Mouse (Mus musculus): ENCODE measurements around the gene Slc4a8. TPM values are rescaled to one million over a fixed set of nuclear protein-coding genes. Genes with fewer than 3 reads are reported as not detected.
"Not testable (repeated sequence)": the region's sequence is repeated elsewhere in the genome, so short reads cannot be mapped to it uniquely, and the experiment has no call there.

Gene Slc4a8
- polyA plus RNA-seq, 1 experiment from 2014 or later, result 8.7 TPM

DNA sequence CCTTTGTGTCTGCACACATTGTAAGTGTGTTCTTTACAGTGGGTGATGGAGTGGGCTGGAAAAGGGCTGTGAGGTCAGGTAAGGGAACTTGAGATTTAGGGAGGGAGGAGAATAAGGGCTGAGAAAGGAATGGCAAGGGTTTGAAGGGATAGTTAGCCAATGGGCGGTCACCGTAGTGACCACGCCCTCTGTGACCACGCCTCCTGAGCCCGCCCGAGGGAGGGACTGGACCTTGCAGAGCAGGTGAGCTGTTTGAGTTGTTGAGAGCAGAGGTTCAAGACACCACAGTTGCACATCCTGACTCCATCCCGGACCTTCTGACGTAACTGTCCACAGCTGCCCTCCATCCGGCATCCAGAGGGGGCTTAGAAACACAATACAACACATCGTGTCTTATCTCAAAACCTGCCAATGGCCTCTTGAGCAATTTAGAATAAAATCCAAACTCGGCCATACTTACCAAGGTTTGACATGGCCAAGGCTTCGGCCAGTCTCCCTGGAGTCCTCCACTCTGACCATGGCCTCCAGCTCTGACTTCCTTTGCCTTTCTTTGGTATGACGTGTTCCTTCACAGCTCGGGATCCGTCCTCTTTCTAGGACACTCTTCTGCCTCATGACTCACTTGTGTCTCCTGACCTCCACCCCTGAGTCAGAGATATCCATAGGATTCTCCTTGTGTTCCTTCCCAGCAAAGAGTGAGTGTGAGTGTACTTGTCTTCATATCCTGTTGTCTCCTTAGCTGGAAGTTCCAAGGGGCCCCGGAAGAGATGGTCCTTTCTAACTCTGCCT is 2.8 kb downstream of the Slc4a8 start:
- Histone ChIP-seq H3K9me3 (ENCODE audit: low read length) (no peaks in the 10 kb centered on the region), H3K4me2 (replicated peaks; ENCODE audit: low read depth, low read length) (no peak overlapping the region), H3K4me3 (ENCODE audit: low read length) (no peak overlapping the region), H3K27me3 (ENCODE audit: insufficient read depth, low read length) (no peaks in the 10 kb centered on the region), H3K4me1 (ENCODE audit: insufficient read depth, low read length) (peaks cover 17% of the 10 kb centered on the region), H3K36me3 (ENCODE audit: insufficient read depth, low read length) (no peaks in the 10 kb centered on the region), H3K9ac (replicated peaks; ENCODE audit: low read length) (no peak overlapping the region), H3K27ac (ENCODE audit: low read length) (no peak overlapping the region)
- ATAC-seq (ENCODE audit: low FRiP score, low TSS enrichment), result no peak
- WGBS, result 79% methylated on average over 16 of the region's 16 CpGs

DNA sequence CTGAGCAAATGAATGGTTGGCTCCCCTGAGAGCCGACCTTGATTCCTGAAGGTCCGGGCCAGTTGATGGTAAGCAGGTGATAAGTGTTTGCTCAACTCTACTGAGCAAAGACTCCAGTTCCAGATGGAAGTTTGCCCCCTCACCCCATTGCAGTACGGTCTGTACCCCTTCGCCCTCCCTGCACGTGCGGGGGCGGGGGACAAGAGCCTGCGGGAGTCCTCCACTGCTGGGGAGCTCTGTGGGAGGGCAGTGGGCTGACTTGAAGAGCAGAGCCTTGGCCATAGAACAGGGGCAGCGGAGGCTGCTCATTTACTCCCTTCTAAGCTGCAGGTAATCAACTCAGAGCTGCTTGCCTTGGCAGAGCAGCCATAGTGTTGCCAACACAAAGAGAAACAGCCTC is 5.3 kb downstream of the Slc4a8 start:
- WGBS, result 67% methylated on average over 9 of the region's 9 CpGs
- Histone ChIP-seq H3K36me3 (ENCODE audit: insufficient read depth, low read length) (no peaks in the 10 kb centered on the region), H3K4me1 (ENCODE audit: insufficient read depth, low read length) (peaks cover 10% of the 10 kb centered on the region), H3K9me3 (ENCODE audit: low read length) (no peaks in the 10 kb centered on the region), H3K27ac (ENCODE audit: low read length) (no peak overlapping the region), H3K4me2 (replicated peaks; ENCODE audit: low read depth, low read length) (no peak overlapping the region), H3K4me3 (ENCODE audit: low read length) (no peak overlapping the region), H3K9ac (replicated peaks; ENCODE audit: low read length) (no peak overlapping the region), H3K27me3 (ENCODE audit: insufficient read depth, low read length) (no peaks in the 10 kb centered on the region)
- no peak for ATAC-seq (ENCODE audit: low FRiP score, low TSS enrichment)

- no peak for ATAC-seq (ENCODE audit: low FRiP score, low TSS enrichment)
- no peaks in the 10 kb centered on the region for H3K27me3 ChIP-seq (ENCODE audit: insufficient read depth, low read length)
- 0 out of 2 replicates have a peak, but pooled peaks cover under 1% of the 10 kb centered on the region for H3K4me1 ChIP-seq (ENCODE audit: insufficient read depth, low read length)
- H3K9ac ChIP-seq (replicated peaks; ENCODE audit: low read length), result no peak overlapping the region
- WGBS, result 88% methylated on average over 13 of the region's 13 CpGs
- no peak overlapping the region for H3K27ac ChIP-seq (ENCODE audit: low read length)
- H3K36me3 ChIP-seq (ENCODE audit: insufficient read depth, low read length), result no peaks in the 10 kb centered on the region
- H3K4me2 ChIP-seq (replicated peaks; ENCODE audit: low read depth, low read length), result no peak overlapping the region
- no peaks in the 10 kb centered on the region for H3K9me3 ChIP-seq (ENCODE audit: low read length)
- no peak overlapping the region for H3K4me3 ChIP-seq (ENCODE audit: low read length)
Measured at GRCm38 (mm10) chr15:100767851-100768250, 6.3 kb downstream of the Slc4a8 start.

GRCm38 (mm10) chr15:100769023-100769422 is 7.5 kb downstream of the Slc4a8 start:
- not testable (repeated sequence) for H3K9ac ChIP-seq (replicated peaks; ENCODE audit: low read length); H3K4me1 ChIP-seq (ENCODE audit: insufficient read depth, low read length); H3K27ac ChIP-seq (ENCODE audit: low read length); ATAC-seq (ENCODE audit: low FRiP score, low TSS enrichment); H3K9me3 ChIP-seq (ENCODE audit: low read length); H3K4me2 ChIP-seq (replicated peaks; ENCODE audit: low read depth, low read length); H3K27me3 ChIP-seq (ENCODE audit: insufficient read depth, low read length); H3K4me3 ChIP-seq (ENCODE audit: low read length); H3K36me3 ChIP-seq (ENCODE audit: insufficient read depth, low read length)
- WGBS, result 92% methylated on average over 4 of the region's 4 CpGs

- Histone ChIP-seq H3K27me3 (ENCODE audit: insufficient read depth, low read length) (no peaks in the 10 kb centered on the region), H3K4me1 (ENCODE audit: insufficient read depth, low read length) (peaks cover 3% of the 10 kb centered on the region; the same call in 1 of the 2 replicates), H3K4me2 (replicated peaks; ENCODE audit: low read depth, low read length) (no peak overlapping the region), H3K36me3 (ENCODE audit: insufficient read depth, low read length) (no peaks in the 10 kb centered on the region), H3K27ac (ENCODE audit: low read length) (no peak overlapping the region), H3K4me3 (ENCODE audit: low read length) (no peak overlapping the region), H3K9me3 (ENCODE audit: low read length) (no peaks in the 10 kb centered on the region), H3K9ac (replicated peaks; ENCODE audit: low read length) (no peak overlapping the region)
- 94% methylated on average over 5 of the region's 5 CpGs for WGBS
- no peak for ATAC-seq (ENCODE audit: low FRiP score, low TSS enrichment)
Measured at GRCm38 (mm10) chr15:100770338-100770737, 8.8 kb downstream of the Slc4a8 start.

GRCm38 (mm10) chr15:100772685-100773084 is 11.1 kb downstream of the Slc4a8 start:
- Histone ChIP-seq H3K9ac (replicated peaks; ENCODE audit: low read length) (no peak overlapping the region), H3K27ac (ENCODE audit: low read length) (no peak overlapping the region), H3K27me3 (ENCODE audit: insufficient read depth, low read length) (no peaks in the 10 kb centered on the region), H3K36me3 (ENCODE audit: insufficient read depth, low read length) (no peaks in the 10 kb centered on the region), H3K4me1 (ENCODE audit: insufficient read depth, low read length) (peaks cover 5% of the 10 kb centered on the region; the same call in 1 of the 2 replicates), H3K9me3 (ENCODE audit: low read length) (no peaks in the 10 kb centered on the region), H3K4me3 (ENCODE audit: low read length) (no peak overlapping the region), H3K4me2 (replicated peaks; ENCODE audit: low read depth, low read length) (no peak overlapping the region)
- no peak for ATAC-seq (ENCODE audit: low FRiP score, low TSS enrichment)
- WGBS, result 90% methylated on average over 4 of the region's 4 CpGs

- ATAC-seq (ENCODE audit: low FRiP score, low TSS enrichment); H3K36me3 ChIP-seq (ENCODE audit: insufficient read depth, low read length); H3K9me3 ChIP-seq (ENCODE audit: low read length); H3K4me3 ChIP-seq (ENCODE audit: low read length); H3K4me1 ChIP-seq (ENCODE audit: insufficient read depth, low read length); H3K4me2 ChIP-seq (replicated peaks; ENCODE audit: low read depth, low read length); H3K27me3 ChIP-seq (ENCODE audit: insufficient read depth, low read length); H3K9ac ChIP-seq (replicated peaks; ENCODE audit: low read length); H3K27ac ChIP-seq (ENCODE audit: low read length): not testable (repeated sequence)
- 95% methylated on average over 6 of the region's 6 CpGs for whole genome bisulfite sequencing
Measured at GRCm38 (mm10) chr15:100773859-100774258, 12.3 kb downstream of the Slc4a8 start.

- Histone ChIP-seq H3K9me3 (ENCODE audit: low read length) (no peaks in the 10 kb centered on the region), H3K4me1 (ENCODE audit: insufficient read depth, low read length) (peaks cover 5% of the 10 kb centered on the region; the same call in 1 of the 2 replicates), H3K4me3 (ENCODE audit: low read length) (no peak overlapping the region), H3K27me3 (ENCODE audit: insufficient read depth, low read length) (no peaks in the 10 kb centered on the region), H3K9ac (replicated peaks; ENCODE audit: low read length) (no peak overlapping the region), H3K27ac (ENCODE audit: low read length) (no peak overlapping the region), H3K4me2 (replicated peaks; ENCODE audit: low read depth, low read length) (no peak overlapping the region), H3K36me3 (ENCODE audit: insufficient read depth, low read length) (no peaks in the 10 kb centered on the region)
- ATAC-seq (ENCODE audit: low FRiP score, low TSS enrichment), result no peak
- 48% methylated on average over 19 of the region's 19 CpGs for WGBS
Measured at GRCm38 (mm10) chr15:100775189-100776166, 13.9 kb downstream of the Slc4a8 start.

GRCm38 (mm10) chr15:100776424-100776823 is 14.9 kb downstream of the Slc4a8 start:
- Histone ChIP-seq H3K36me3 (ENCODE audit: insufficient read depth, low read length) (no peaks in the 10 kb centered on the region), H3K27me3 (ENCODE audit: insufficient read depth, low read length) (no peaks in the 10 kb centered on the region), H3K27ac (ENCODE audit: low read length) (no peak overlapping the region), H3K4me1 (ENCODE audit: insufficient read depth, low read length) (peaks cover 5% of the 10 kb centered on the region; the same call in 1 of the 2 replicates), H3K4me2 (replicated peaks; ENCODE audit: low read depth, low read length) (no peak overlapping the region), H3K9ac (replicated peaks; ENCODE audit: low read length) (no peak overlapping the region), H3K9me3 (ENCODE audit: low read length) (no peaks in the 10 kb centered on the region), H3K4me3 (ENCODE audit: low read length) (no peak overlapping the region)
- 91% methylated on average over 3 of the region's 3 CpGs for WGBS
- ATAC-seq (ENCODE audit: low FRiP score, low TSS enrichment), result no peak
